Mouse (Mus musculus): ENCODE results near the gene Gm21149. TPM values are rescaled to one million over a fixed set of nuclear protein-coding genes. Genes with fewer than 3 reads are reported as not detected.
"Not testable (repeated sequence)": the region's sequence is repeated elsewhere in the genome, so short reads cannot be mapped to it uniquely, and the experiment has no call there.

Gm21149 gene
- polyA plus RNA-seq, 1 experiment from 2014 or later = not detected

DNA sequence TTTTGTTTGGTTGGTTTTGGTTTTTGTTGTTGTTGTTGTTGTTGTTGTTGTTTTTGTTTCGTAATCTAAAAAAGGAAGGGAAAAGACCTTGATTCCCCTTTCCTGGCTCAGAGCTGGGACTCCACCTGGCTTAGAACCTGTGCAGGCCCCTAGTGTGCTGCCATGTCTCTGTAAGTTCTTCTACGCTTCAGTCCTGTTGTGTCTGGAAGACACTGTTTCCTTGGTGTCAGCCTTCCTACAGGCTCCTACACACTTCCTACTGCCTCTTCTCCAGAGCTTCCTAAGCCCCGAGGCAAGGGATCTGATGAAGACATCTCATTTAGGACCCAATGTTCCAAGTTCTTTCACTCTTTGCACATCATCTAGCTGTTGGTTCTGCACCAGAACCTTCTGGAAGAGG, 22.0 kb upstream of the Gm21149 start:
- WGBS = 80% methylated on average over 3 of the region's 3 CpGs
- H3K4me3 ChIP-seq; H3K27me3 ChIP-seq (ENCODE audit: insufficient read depth, poor library complexity, severe bottlenecking); H3K36me3 ChIP-seq; H3K27ac ChIP-seq; DNase-seq (ENCODE audit: low spot score); H3K4me1 ChIP-seq (replicated peaks): not testable (repeated sequence)
- H3K9me3 ChIP-seq = peaks cover 62% of the 10 kb centered on the region

DNA sequence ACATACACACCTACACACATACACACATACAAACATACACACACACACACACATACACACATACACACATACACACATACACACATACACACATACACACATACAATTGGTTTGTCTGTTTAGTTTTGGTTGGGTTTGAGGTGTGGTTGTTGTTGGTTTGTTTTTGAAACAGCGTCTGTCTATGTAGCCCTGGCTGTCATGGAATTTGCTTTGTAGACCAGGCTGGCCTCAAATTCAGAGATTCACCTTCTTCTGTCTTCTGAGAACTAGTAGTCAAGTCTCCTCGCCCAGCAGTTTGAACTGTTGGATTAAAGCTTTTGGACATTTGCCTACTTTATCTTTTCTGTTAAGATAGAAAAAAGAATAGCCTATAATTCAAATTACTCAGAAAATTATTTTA, 14.6 kb upstream of the Gm21149 start:
- not testable (repeated sequence) for H3K4me3 ChIP-seq; DNase-seq (ENCODE audit: low spot score); H3K36me3 ChIP-seq; H3K27me3 ChIP-seq (ENCODE audit: insufficient read depth, poor library complexity, severe bottlenecking); H3K4me1 ChIP-seq (replicated peaks); H3K27ac ChIP-seq
- 62% methylated on average over 2 of the region's 2 CpGs for WGBS
- H3K9me3 ChIP-seq = peaks cover 61% of the 10 kb centered on the region

DNA sequence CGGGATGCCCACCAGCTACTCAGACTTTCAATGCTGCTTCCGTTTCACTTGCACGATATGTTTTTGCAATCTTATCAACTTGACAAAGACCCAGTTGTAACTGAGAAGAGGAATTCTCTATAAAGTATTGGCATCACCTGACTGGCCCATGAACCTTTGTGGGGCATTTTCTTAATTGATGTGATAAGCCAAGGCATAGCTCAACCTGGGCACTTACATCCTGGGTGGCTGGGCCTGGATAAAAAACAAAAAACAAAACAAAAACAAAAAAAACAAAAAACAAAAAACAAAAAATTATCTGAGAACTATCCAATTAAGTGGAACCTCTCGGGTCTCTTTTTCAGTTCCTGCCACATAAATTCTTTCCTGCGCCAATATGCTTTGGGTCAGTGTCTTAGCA, 12.4 kb upstream of the Gm21149 start:
- no peaks in the 10 kb centered on the region for H3K36me3 ChIP-seq
- no peak overlapping the region for H3K4me3 ChIP-seq
- no peaks in the 10 kb centered on the region for H3K4me1 ChIP-seq (replicated peaks)
- no peak for DNase-seq (ENCODE audit: low spot score)
- 87% methylated on average over 5 of the region's 5 CpGs for WGBS
- no peak overlapping the region for H3K27ac ChIP-seq
- peaks cover 56% of the 10 kb centered on the region for H3K9me3 ChIP-seq
- H3K27me3 ChIP-seq (ENCODE audit: insufficient read depth, poor library complexity, severe bottlenecking) = no peaks in the 10 kb centered on the region

DNA sequence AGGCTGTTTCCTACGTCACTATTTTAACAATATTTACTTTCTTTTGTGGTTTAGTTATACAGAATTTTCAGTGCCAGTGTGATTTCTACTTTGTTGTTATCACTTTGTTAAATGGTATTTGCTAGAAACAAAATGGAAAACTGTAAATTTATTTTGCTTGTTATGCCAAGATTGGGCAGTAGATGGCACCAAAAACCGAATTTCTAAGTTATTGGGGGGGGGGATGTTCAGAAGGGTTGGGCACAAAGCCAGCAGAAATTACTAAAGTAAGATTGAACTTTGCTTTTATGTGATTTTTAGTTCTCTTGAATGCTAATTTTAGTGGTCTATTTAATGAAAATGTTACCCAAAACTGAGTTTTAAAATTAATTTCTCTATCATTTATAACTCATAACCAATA, 8.3 kb upstream of the Gm21149 start:
- not testable (repeated sequence) for H3K27me3 ChIP-seq (ENCODE audit: insufficient read depth, poor library complexity, severe bottlenecking); H3K36me3 ChIP-seq; H3K4me3 ChIP-seq; H3K27ac ChIP-seq; DNase-seq (ENCODE audit: low spot score); H3K4me1 ChIP-seq (replicated peaks)
- 24% methylated on average over 2 of the region's 2 CpGs for WGBS
- H3K9me3 ChIP-seq = peaks cover 48% of the 10 kb centered on the region

DNA sequence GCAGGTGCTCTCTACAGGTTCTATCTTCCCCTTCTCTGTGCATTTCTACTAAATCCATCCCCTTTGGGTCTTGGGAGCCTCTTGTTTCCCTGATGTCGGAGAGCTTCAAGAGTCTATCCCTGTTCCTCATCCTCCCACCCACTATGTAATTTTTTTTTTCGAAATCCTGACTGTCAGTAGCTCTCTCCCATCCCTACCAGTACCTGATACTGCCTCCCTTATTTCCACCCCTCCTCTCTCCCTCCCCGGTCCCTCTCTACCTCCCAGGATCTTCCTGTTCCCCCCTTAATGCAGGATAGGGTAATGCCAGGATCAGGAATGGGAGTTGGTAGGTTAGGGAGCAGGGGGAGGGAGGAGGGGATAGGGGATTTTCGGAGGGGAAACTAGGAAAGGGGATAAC, 7.3 kb upstream of the Gm21149 start:
- H3K9me3 ChIP-seq = peaks cover 41% of the 10 kb centered on the region
- H3K4me1 ChIP-seq (replicated peaks); H3K36me3 ChIP-seq; H3K27ac ChIP-seq; H3K4me3 ChIP-seq; H3K27me3 ChIP-seq (ENCODE audit: insufficient read depth, poor library complexity, severe bottlenecking); DNase-seq (ENCODE audit: low spot score): not testable (repeated sequence)
- WGBS = 60% methylated on average over 4 of the region's 4 CpGs

DNA sequence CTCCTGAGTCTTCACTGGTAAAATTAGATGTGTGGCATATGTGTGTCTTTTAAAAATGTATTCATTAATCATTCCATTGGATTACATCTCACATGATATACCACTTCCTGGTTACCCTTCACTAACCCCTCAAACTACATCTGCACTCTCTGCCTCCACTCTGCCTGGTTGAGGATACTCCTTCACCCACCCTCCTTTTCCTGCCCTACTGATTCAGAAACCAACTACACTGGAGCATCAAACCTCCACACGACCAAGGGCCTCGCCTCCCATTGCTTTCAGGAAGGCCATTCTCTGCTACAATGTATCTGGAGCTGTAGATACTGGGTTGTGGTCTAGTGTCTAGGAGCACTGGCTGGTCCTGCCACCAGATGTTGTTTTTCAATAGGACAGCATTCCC, 6.5 kb upstream of the Gm21149 start:
- not testable (repeated sequence) for H3K4me1 ChIP-seq (replicated peaks); DNase-seq (ENCODE audit: low spot score); H3K27ac ChIP-seq; H3K27me3 ChIP-seq (ENCODE audit: insufficient read depth, poor library complexity, severe bottlenecking); H3K36me3 ChIP-seq; H3K4me3 ChIP-seq
- WGBS = 60% methylated on average over 2 of the region's 2 CpGs
- H3K9me3 ChIP-seq = peaks cover 45% of the 10 kb centered on the region

DNA sequence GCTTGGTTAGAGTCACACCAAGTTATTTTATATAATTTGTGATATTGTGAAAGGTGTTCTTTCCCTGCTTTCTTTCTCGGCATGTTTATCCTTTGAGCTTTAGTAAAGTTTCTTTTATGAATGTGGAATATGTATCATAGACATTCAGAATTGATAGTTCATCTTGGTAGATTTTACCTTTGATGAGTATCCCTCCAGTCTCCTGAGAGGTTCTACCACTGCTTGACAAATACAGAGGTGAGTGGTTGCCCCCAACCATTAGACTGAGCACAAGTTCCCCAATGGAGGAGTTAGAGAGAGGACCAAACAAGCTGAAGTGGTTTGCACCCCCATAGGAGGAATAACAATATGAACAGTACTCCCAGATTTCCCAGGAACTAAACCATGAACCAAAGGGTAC, 6.2 kb downstream of the Gm21149 start:
- H3K36me3 ChIP-seq; H3K27ac ChIP-seq; H3K4me1 ChIP-seq (replicated peaks); H3K27me3 ChIP-seq (ENCODE audit: insufficient read depth, poor library complexity, severe bottlenecking); H3K4me3 ChIP-seq; DNase-seq (ENCODE audit: low spot score): not testable (repeated sequence)
- peaks cover 50% of the 10 kb centered on the region for H3K9me3 ChIP-seq
- WGBS = 81% methylated on average over 1 of the region's 1 CpGs

DNA sequence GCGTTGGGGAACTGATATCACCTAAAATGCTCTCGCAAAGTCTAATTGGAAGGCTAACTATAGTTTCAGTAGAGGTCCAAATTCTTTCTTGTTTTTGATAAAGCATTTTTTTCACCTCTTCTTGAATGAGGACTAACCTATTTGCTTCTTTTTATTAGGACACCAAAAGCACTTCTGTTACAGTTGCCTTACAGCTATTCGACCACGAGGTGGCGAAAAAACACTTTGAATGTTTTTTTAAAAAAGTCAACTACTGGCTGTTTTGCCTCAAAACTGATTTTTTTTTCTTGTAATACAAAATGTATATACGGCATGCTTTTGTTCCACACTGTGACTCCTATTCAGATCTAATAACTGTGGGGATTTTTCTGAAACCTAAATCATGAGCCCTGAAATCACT, 8.6 kb downstream of the Gm21149 start:
- H3K9me3 ChIP-seq = peaks cover 55% of the 10 kb centered on the region
- not testable (repeated sequence) for H3K4me1 ChIP-seq (replicated peaks); H3K4me3 ChIP-seq; H3K36me3 ChIP-seq; H3K27ac ChIP-seq; DNase-seq (ENCODE audit: low spot score); H3K27me3 ChIP-seq (ENCODE audit: insufficient read depth, poor library complexity, severe bottlenecking)
- 62% methylated on average over 6 of the region's 6 CpGs for WGBS

DNA sequence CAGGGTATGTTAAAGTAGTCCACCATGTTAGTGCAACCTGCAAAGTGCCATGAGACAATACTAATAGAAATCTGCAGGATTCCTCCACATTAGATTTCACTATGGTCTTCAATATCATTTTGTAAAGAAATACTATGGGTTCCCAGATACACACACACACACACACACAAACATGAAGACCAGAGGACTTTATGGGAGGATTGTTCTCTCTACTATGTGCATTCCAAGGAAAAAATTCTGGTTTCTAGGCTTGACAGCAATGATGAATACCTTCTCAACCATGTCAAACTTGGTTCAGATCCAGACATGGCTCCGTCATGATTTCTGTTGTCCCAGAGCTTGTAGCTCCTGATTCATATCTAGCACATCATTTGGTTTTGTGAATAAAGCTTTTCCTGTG, 10.1 kb downstream of the Gm21149 start:
- not testable (repeated sequence) for H3K27me3 ChIP-seq (ENCODE audit: insufficient read depth, poor library complexity, severe bottlenecking); H3K27ac ChIP-seq; H3K4me3 ChIP-seq; H3K4me1 ChIP-seq (replicated peaks); H3K36me3 ChIP-seq; DNase-seq (ENCODE audit: low spot score)
- 63% methylated on average over 1 of the region's 1 CpGs for WGBS
- H3K9me3 ChIP-seq = peaks cover 58% of the 10 kb centered on the region

DNA sequence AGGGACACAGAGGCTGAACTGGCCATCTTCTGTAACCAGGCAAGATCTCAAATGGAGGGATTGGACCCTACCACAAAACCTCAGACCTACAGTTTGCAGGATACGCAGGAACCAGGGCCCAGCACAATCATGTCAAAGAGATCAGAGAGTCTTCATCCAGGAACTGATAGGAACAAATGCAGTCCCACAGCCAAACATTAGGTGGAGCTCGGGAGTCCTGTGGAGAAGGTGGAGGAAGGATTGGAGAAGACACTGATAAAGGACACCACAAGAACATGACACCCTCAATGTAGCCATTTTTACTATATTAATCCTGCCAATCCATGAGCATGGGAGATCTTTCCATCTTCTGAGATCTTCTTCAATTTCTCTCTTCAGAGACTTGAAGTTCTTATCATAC, 12.8 kb downstream of the Gm21149 start:
- WGBS = 49% methylated on average over 2 of the region's 2 CpGs
- peaks cover 55% of the 10 kb centered on the region for H3K9me3 ChIP-seq
- H3K4me1 ChIP-seq (replicated peaks) = not testable (repeated sequence)

DNA sequence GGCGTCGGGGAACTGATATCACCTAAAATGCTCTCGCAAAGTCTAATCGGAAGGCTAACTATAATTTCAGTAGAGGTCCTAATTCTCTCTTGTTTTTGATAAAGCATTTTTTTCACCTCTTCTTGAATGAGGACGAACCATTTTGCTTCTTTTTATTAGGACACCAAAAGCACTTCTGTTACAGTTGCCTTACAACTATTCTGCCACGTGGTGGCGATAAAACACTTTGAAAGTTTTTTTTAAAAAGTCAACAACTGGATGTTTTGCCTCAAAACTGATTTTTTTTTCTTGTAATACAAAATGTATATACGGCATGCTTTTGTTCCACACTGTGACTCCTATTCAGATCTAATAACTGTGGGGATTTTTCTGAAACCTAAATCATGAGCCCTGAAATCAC, 14.7 kb downstream of the Gm21149 start:
- H3K27ac ChIP-seq; DNase-seq (ENCODE audit: low spot score); H3K36me3 ChIP-seq; H3K27me3 ChIP-seq (ENCODE audit: insufficient read depth, poor library complexity, severe bottlenecking); H3K4me1 ChIP-seq (replicated peaks); H3K4me3 ChIP-seq: not testable (repeated sequence)
- WGBS = 61% methylated on average over 8 of the region's 8 CpGs
- peaks cover 44% of the 10 kb centered on the region for H3K9me3 ChIP-seq

More for the DNA sequence above, 12.8 kb downstream of the Gm21149 start:
- H3K36me3 ChIP-seq; H3K4me3 ChIP-seq; H3K27ac ChIP-seq; DNase-seq (ENCODE audit: low spot score); H3K27me3 ChIP-seq (ENCODE audit: insufficient read depth, poor library complexity, severe bottlenecking): not testable (repeated sequence)

DNA sequence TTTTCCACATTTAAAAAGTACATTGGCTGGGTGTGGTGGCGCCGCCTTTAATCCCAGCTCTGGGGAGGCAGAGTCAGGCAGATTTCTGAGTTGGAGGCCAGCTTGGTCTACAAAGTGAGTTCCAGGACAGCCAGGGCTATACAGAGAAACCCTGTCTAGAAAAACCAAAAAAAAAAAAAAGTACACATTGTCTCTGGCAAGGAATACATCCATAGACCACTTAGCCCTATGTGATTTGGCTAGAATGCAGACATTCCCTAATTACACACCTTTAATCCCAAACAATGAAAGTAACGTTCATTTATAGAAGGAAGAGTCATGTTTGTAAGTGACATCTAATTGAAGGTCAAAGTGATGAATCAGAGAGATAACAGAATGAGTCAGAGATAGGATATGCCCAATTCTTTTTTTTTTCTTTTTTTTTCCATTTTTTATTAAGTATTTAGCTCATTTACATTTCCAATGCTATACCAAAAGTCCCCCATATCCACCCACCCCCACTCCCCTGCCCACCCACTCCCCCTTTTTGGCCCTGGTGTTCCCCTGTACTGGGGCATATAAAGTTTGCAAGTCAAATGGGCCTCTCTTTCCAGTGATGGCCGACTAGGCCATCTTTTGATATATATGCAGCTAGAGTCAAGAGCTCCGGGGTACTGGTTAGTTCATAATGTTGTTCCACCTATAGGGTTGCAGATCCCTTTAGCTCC, 18.3 kb downstream of the Gm21149 start:
- 79% methylated on average over 3 of the region's 5 CpGs for WGBS

More for the DNA sequence above, 18.3 kb downstream of the Gm21149 start:
- not testable (repeated sequence) for H3K27ac ChIP-seq; H3K27me3 ChIP-seq (ENCODE audit: insufficient read depth, poor library complexity, severe bottlenecking); H3K36me3 ChIP-seq; H3K4me3 ChIP-seq; H3K4me1 ChIP-seq (replicated peaks); DNase-seq (ENCODE audit: low spot score)
- H3K9me3 ChIP-seq = peaks cover 28% of the 10 kb centered on the region

Measured in hindbrain, embryonic 10.5 days (tissue).